Mouse (Mus musculus) heart, embryonic 14.5 days (tissue): ENCODE data around the gene Smad5. TPM values are rescaled to one million over a fixed set of nuclear protein-coding genes. Genes with fewer than 3 reads are reported as not detected.

Experiments
- ATAC-seq: fragments of 200-750 bp; cut with Nextera tagmentation; 2 replicates; pipeline ENCODE4 v1.8.0; 2017; ENCODE audit warnings: low read depth, moderate TSS enrichment; ENCODE audit not compliant: insufficient number of reproducible peaks, insufficient read depth, low FRiP score
- H3K27ac ChIP-seq, 2 experiments: fragments of 200-500 bp in 1 of 2; fragments of 300-500 bp in 1 of 2; sonication (generic) in 1 of 2; replicated peaks in 1 of 2; 2 replicates each; pipeline ENCODE4 v1.5.1; 2012 to 2014; ENCODE audit warnings: low read depth in 2 of 2, low read length in 2 of 2, control low read depth in 1 of 2, mild to moderate bottlenecking in 1 of 2, mixed read lengths in 1 of 2; ENCODE audit not compliant: control insufficient read depth in 1 of 2, insufficient read depth in 1 of 2
- H3K27me3 ChIP-seq: fragments of 300-500 bp; sonication (generic); 2 replicates; pipeline ENCODE4 v1.6.1; 2014; ENCODE audit warnings: mild to moderate bottlenecking, low read length, control low read depth; ENCODE audit not compliant: control insufficient read depth, insufficient read depth
- H3K36me3 ChIP-seq: fragments of 300-500 bp; sonication (generic); 2 replicates; pipeline ENCODE4 v1.6.1; 2014; ENCODE audit warnings: mild to moderate bottlenecking, control low read depth, low read length, mixed read lengths; ENCODE audit not compliant: control insufficient read depth, insufficient read depth
- H3K4me1 ChIP-seq, 2 experiments: fragments of 200-500 bp in 1 of 2; fragments of 300-500 bp in 1 of 2; sonication (generic) in 1 of 2; 2 replicates each; pipeline ENCODE4 v1.6.1; 2012 to 2014; ENCODE audit warnings: low read length in 2 of 2, control low read depth in 1 of 2, mixed read lengths in 1 of 2; ENCODE audit not compliant: control insufficient read depth in 2 of 2, insufficient read depth in 2 of 2
- H3K4me2 ChIP-seq: fragments of 300-500 bp; sonication (generic); 2 replicates; pipeline ENCODE4 v1.6.1; 2014; ENCODE audit warnings: mild to moderate bottlenecking, low read length
- H3K4me3 ChIP-seq, 2 experiments: fragments of 200-500 bp in 1 of 2; fragments of 300-500 bp in 1 of 2; sonication (generic) in 1 of 2; 2 replicates each; pipeline ENCODE4 v1.5.1; 2012 to 2014; ENCODE audit warnings: low read length in 2 of 2, mild to moderate bottlenecking in 2 of 2, control low read depth in 1 of 2, low read depth in 1 of 2, moderate library complexity in 1 of 2; ENCODE audit not compliant: control insufficient read depth in 1 of 2, insufficient read depth in 1 of 2
- H3K9ac ChIP-seq: fragments of 300-500 bp; sonication (generic); 2 replicates; pipeline ENCODE4 v1.6.1; 2014; ENCODE audit warnings: mild to moderate bottlenecking, low read length
- H3K9me3 ChIP-seq: fragments of 300-500 bp; sonication (generic); 2 replicates; pipeline ENCODE4 v1.6.1; 2016; ENCODE audit warnings: low read length, control low read depth; ENCODE audit not compliant: control insufficient read depth
- WGBS: fragments of 180-500 bp; shearing (Covaris S2); extraction: QIAGEN DNeasy Blood & Tissue Kit; methylation state at CpG from one replicate; pipeline ENCODE4 v1.1.7; 2014; 5-methylcytosine and 5-hydroxymethylcytosine counted together
- polyA plus RNA-seq: library from polyadenylated mRNA; unstranded; fragments of >200 nt; fragmentation: Nextera tagmentation; extraction: Ambion mirVana; gene quantifications from 2 replicates; pipeline ENCODE4 v1.2.1, GENCODE M21; 2014

Smad5 gene
- polyA plus RNA-seq, 1 experiment from 2014 or later, result 27.1 TPM

- Histone ChIP-seq H3K4me2 (no peak overlapping the region), H3K4me3 (no peak overlapping the region), H3K4me1 (peaks cover 21 to 27% of the 10 kb centered on the region in 2 experiments), H3K27me3 (no peaks in the 10 kb centered on the region), H3K27ac (no peak overlapping the region), H3K9ac (no peak overlapping the region), H3K36me3 (no peaks in the 10 kb centered on the region), H3K9me3 (0 out of 2 replicates have a peak, but pooled peaks cover 3% of the 10 kb centered on the region)
- no peak for ATAC-seq
- 63% methylated on average over 1 of the region's 1 CpGs for WGBS
Measured at GRCm38 (mm10) chr13:56770136-56770578, 67.3 kb downstream of the Smad5 start.

DNA sequence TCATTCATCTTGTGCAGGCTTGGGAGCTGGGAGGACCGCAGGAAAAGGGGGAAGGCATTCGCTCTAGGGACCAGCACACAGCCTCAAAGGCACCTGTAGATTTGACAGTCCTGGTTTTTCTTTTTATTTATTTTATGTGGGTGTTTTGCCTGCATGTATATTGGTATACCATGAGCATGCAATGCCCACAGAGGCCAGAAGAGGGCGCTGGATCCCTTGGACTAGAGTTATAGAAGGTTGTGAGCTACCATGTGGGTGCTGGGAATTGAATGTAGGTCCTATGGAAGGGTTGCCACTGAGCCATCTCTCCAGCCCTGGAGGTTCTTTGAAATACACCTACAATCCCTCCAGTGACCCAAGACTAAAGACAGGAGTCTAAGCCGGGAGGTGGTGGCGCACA lies 68.0 kb downstream of the Smad5 start:
- H3K4me3 ChIP-seq, result no peak overlapping the region
- no peaks in the 10 kb centered on the region for H3K27me3 ChIP-seq
- H3K4me2 ChIP-seq, result no peak overlapping the region
- H3K9me3 ChIP-seq, result 0 out of 2 replicates have a peak, but pooled peaks cover 3% of the 10 kb centered on the region
- H3K27ac ChIP-seq, result no peak overlapping the region
- no peaks in the 10 kb centered on the region for H3K36me3 ChIP-seq
- no peak overlapping the region for H3K9ac ChIP-seq
- no peak for ATAC-seq
- peaks cover 17 to 21% of the 10 kb centered on the region in 2 experiments for H3K4me1 ChIP-seq
- 69% methylated on average over 5 of the region's 5 CpGs for WGBS

- H3K27me3 ChIP-seq, result no peaks in the 10 kb centered on the region
- H3K4me2 ChIP-seq, result no peak overlapping the region
- H3K4me3 ChIP-seq, result no peak overlapping the region
- no peak overlapping the region for H3K9ac ChIP-seq
- no peaks in the 10 kb centered on the region for H3K36me3 ChIP-seq
- 53% methylated on average over 3 of the region's 3 CpGs for WGBS
- ATAC-seq, result no peak
- H3K4me1 ChIP-seq, result peaks cover 26 to 28% of the 10 kb centered on the region in 2 experiments
- H3K9me3 ChIP-seq, result 0 out of 2 replicates have a peak, but pooled peaks cover 3% of the 10 kb centered on the region
- H3K27ac ChIP-seq, result no peak overlapping the region
Measured at GRCm38 (mm10) chr13:56772592-56772991, 69.8 kb downstream of the Smad5 start.

GRCm38 (mm10) chr13:56773262-56773870 lies 70.6 kb downstream of the Smad5 start:
- Histone ChIP-seq H3K4me1 (peaks cover 29 to 31% of the 10 kb centered on the region in 2 experiments), H3K36me3 (no peaks in the 10 kb centered on the region), H3K4me2 (no peak overlapping the region), H3K9ac (no peak overlapping the region), H3K9me3 (no peaks in the 10 kb centered on the region), H3K4me3 (no peak overlapping the region), H3K27ac (no peak overlapping the region), H3K27me3 (no peaks in the 10 kb centered on the region)
- WGBS, result 41% methylated on average over 14 of the region's 14 CpGs
- no peak for ATAC-seq

DNA sequence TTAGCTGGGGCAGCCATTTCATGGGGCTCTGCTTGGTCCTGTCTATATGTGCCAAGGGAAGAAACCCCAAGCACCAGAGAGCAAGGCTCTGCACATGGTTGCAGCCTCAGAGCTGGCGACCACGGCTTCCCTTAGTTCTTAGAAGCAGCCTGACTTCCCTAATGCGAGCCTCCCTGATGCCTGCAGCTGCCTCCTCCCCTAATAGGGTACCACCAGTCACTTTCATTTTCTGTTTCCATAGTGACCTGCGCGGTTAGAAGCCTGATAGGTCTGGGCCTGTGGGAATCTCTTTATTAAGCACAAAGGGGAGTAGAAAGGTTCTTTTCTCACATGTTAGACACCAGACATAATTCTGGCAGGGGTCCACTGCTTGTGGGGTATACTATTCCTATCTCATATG lies 71.5 kb downstream of the Smad5 start:
- no peak overlapping the region for H3K4me3 ChIP-seq
- no peaks in the 10 kb centered on the region for H3K9me3 ChIP-seq
- ATAC-seq, result no peak
- WGBS, result 63% methylated on average over 5 of the region's 5 CpGs
- no peak overlapping the region for H3K4me2 ChIP-seq
- H3K4me1 ChIP-seq, result peaks cover 35 to 39% of the 10 kb centered on the region in 2 experiments
- H3K36me3 ChIP-seq, result no peaks in the 10 kb centered on the region
- H3K9ac ChIP-seq, result no peak overlapping the region
- no peak overlapping the region for H3K27ac ChIP-seq
- H3K27me3 ChIP-seq, result no peaks in the 10 kb centered on the region

DNA sequence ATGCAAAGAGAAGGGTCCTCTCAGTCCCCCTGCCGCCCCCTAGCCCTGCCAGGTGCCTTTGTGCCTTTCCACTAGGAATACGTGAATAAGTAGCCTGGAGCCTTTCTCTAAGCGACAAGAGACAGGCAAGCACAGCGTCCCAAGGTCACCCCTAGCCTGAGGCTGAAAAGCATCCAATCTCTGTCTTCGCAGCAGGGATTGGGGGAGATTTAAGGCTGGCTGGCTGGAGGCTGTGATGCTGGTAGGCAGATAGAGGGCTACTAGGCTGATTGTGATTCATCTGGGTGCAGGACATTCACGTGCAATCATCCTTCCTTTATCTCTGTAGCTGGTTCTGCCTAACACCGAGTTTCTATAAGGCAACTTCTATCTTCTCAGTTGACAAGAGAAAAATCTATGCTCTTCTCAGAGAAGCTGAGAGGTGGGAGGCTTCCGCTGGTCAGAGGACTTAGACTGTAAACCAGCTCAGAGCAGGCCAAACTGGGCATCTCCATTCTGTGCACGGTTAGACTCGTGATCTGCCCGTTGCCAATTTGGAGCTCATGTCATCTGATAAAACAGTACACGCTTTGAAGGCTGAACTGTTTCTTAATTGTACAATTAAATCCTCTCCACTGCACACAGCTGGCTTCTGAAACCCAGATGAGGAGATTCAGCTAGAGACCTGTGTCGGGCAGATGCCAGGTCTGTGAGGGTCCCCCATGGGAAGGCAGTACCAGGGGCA lies 78.1 kb downstream of the Smad5 start:
- H3K9ac ChIP-seq, result no peak overlapping the region; the same call in 1 of the 2 replicates
- no peaks in the 10 kb centered on the region for H3K36me3 ChIP-seq
- H3K4me3 ChIP-seq, result no peak overlapping the region
- ATAC-seq, result no peak
- H3K27ac ChIP-seq, result no peak overlapping the region
- no peaks in the 10 kb centered on the region for H3K9me3 ChIP-seq
- H3K4me2 ChIP-seq, result no peak overlapping the region
- H3K27me3 ChIP-seq, result no peaks in the 10 kb centered on the region
- WGBS, result 50% methylated on average over 13 of the region's 13 CpGs
- H3K4me1 ChIP-seq, result peaks cover 37 to 41% of the 10 kb centered on the region in 2 experiments

DNA sequence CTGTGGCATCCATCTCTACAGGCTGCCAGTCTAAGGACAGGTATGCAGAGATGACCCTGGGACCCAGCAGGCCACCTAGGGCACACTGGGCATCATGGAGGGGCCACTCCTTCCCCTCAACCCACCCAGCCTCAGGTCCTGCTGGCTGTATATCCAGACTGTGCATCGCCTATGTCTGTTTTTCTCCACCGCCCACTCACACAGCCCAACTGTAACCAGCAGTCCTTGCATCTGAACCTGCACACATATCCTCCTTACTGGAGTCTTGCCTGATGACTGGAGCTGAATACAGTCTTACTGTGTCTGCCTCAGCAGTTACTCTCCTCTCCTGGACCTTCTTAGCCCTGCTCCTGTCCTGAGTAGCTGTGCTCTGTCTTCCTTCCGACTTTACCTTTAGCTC lies 78.9 kb downstream of the Smad5 start:
- H3K27me3 ChIP-seq, result no peaks in the 10 kb centered on the region
- no peaks in the 10 kb centered on the region for H3K9me3 ChIP-seq
- no peak overlapping the region for H3K4me2 ChIP-seq
- 83% methylated on average over 3 of the region's 3 CpGs for WGBS
- no peaks in the 10 kb centered on the region for H3K36me3 ChIP-seq
- no peak overlapping the region for H3K9ac ChIP-seq
- no peak overlapping the region for H3K4me3 ChIP-seq
- no peak for ATAC-seq
- H3K4me1 ChIP-seq, result peaks cover 30 to 34% of the 10 kb centered on the region in 2 experiments
- no peak overlapping the region for H3K27ac ChIP-seq
